Mouse (Mus musculus): Measurements from ENCODE around the gene Tmem234.

Gene Tmem234

DNA sequence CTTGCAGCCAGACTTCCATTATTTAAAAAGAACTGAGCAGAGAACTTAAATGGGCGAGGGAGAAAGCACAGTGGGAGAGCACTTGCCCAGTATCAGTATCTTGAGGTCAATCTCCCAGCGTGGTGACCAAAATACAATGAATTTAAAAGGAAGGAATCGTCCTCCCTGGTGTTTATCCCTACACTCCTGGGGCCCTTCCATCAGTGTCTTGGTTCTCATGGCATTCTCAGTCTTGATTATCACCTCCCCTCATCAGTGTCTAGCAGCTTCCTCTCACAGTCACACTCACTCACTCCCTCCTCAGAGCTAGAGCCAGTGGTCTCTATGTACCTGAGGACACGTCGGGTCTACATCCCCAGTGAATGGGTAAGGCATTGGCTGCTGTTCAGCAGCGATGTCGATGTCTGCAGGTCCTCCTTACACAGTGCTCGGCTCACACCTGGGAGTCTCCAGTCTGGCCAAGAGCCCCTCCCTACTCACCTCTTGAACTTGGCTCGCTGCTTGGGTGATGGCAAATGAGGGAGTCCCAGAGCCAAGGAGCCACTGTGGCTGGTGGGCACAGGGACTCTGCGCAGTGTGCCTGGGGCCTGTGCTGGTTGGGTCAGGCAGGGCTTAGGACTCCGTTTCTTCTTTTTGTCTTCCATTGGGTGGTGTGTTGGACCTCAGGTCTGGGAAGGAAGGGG is 21.8 kb downstream of the Tmem234 start:
- DNase-seq (ENCODE audit: low read depth, low spot score): no peak

DNA sequence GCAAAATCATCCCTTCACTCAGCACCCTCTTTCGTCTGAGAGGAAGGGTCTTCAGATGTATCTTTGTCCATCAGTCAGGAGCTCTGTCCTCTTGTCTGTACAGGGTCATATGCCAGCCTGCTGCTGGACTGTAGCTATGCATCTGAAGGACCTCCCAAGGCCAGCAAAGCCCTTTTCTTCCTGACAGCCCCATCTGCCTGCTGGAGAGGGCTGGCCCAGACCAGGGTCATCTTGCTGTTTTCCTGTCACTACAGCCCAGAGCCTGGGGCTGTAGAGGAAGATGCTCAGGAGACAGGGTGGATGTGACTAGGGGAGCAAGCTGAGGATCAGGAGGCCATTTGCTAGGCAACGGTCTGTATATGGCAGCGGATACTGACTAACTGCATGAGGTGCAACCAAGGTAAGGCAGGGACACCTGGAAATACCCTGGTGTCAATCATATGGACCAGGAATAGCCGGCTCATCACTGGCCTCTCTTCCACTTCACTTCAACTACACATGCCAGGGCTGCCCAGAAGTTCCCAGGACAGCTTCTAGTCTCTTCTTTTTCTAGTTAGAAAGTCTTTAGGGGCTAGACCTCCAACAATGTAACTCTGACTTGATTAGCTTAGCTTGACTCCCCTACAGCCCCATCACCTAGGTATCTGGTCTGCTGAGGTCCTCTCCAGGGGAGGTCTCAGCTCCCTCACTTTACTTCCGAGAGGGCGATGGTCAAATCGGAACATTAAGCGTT is 22.5 kb downstream of the Tmem234 start:
- DNase-seq (ENCODE audit: low read depth, low spot score): no peak

DNA sequence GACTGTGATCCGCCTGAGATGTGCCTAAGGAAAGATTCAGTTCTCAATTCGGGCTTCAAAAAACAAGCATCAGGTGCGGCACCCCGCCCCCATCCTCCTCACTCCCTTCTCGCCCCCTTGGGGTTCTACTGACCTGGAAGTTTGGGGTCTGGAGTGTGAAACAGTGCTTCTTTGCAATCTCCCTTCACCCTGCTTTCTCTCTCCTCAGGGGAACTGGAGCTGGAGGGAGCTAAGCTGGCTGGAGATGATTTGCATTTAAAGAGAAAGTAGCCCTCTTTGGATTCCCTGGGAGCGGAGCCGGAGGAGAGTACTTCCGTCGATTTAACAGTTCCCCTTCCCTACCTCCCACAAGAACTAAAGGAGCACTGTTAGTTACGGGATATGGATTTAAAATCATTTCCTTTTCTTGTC is 23.2 kb downstream of the Tmem234 start, which contains the start of gene Ccdc28b:
Gene Ccdc28b, minus strand, starts transcription at position 267 of the 411 bp plus-strand sequence.
- DNase-seq (ENCODE audit: low read depth, low spot score): no peak

DNA sequence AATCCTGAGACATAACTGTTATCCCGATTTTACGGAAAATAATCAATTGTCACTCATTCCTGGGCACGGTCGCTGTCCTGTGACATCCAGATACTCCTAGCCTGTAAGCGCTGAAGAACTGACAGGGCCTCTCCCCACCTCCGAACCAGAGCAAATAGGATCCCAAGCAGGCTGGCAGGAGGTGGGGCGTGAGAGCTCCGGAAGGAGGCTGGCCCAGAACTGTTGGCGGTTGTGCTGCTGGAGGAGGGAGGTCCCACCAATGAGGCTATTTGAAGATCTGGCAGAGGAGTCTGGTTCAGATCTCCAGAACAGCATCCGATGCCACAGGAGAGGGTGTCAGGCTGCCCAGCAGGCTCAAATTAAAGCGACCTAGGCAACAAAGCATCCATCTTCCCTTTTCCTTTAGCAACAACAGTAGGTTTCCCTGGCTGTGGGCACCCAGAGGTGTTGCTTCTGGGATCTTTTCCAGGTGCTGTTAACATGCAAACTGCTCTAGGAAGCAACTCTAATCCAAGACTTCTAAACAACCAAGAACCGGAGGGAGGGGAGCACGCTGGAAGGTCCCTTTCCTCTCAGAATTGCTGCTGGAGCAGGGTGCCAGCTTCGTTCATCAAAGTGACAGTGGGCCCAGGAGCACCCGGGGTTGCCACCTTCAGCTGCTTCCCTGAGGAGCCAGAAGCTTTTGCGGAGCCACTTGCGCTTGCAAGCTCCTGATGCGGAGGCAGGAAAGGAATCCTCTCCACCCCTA is 24.0 kb downstream of the Tmem234 start:
- peak; percentile 79 for DNase-seq (ENCODE audit: low read depth, low spot score)

DNA sequence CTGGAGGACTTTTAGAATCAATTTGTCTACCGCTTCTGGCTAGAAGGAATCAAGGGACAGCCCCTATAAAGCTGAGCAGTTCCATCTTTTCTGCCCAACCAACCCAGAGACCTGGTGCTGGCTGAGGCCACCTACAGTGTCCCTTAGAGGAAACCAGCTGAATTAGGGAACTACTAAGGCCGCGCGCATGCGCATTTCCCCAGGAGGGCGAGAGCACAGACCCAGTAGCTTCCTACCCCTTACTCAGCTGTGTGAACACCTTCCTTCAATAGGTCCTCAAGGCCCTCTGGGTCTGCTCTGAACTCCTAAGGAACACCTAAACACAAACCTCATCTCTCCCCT is 24.5 kb downstream of the Tmem234 start:
- peak; percentile 20 for DNase-seq (ENCODE audit: low read depth, low spot score)

DNA sequence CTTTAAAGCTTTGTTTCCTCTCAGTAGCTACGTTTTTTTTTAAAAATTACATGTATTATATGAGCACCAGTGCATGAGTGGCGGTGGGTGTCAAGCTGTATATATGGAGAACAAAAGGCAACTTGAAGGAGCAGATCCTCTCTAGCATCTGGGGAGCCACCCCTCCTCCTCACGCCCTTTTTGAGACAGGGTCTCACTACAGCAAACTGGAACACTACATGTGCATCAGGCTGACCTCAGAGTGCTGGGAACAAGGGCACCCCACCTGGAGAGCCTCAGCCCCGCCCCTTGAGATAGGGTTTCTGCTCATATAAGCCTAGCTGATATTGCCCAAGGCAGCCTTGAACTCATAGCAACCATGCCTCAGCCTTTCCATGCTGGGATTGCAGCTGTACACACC is 25.0 kb downstream of the Tmem234 start:
- no peak for DNase-seq (ENCODE audit: low read depth, low spot score)

DNA sequence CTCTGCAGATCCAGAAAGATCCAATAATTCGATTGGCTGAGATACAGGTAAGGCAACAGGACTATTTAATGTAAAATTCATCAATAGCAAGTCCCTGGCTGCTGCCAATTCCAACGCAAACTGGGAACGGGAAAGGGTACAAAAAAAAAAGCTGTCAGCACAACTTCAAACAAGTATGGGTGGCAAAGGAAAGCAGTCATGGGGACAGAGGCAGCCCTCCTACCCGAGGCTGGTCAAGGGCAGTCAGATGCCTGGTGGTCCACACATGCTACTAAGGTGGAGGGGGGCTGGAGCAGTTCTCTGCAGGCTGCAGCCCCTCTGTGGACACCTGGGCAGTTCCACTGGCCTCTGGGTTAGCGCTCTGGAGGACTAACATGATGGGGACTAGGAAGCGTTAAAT is 25.6 kb downstream of the Tmem234 start:
- no peak for DNase-seq (ENCODE audit: low read depth, low spot score)

DNA sequence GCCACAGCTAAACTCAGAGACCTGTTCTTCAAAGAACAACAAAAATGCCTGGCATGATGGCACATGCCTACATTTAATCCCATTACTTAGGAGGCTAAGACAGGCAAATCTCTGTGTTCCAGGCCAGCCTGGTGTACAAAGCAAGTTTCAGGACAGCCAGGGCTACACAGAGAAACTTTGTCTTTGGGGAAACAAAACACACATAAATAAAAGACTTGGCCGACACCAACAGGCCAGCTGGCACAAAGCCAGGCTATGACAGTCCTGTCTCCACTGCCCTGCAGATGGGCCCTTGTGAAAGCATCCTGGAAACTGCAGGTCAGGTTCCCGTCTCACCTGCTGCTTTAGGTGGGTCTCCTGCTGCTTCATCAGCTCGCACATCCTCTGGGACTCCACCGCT is 30.5 kb downstream of the Tmem234 start:
- DNase-seq (ENCODE audit: low read depth, low spot score): no peak

DNA sequence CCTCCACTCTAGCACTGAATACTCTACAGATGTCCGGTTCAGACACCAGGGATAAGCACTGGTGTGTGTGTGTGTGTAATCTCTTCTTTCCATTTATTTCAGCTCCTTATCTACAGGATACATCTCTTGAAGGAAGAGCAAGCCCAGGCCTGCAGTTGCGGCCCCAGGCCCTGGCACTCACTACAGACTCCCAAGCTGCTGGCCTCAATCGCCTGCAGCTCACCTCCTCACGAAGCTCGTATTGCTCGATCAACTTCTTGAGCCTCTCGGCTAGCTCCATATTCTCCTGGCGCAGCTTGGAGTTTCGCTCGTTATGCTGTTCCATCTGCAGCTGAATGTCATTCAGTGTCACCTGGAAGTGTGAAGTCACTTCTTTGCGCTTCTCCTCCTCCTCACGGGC is 31.4 kb downstream of the Tmem234 start:
- DNase-seq (ENCODE audit: low read depth, low spot score): no peak

DNA sequence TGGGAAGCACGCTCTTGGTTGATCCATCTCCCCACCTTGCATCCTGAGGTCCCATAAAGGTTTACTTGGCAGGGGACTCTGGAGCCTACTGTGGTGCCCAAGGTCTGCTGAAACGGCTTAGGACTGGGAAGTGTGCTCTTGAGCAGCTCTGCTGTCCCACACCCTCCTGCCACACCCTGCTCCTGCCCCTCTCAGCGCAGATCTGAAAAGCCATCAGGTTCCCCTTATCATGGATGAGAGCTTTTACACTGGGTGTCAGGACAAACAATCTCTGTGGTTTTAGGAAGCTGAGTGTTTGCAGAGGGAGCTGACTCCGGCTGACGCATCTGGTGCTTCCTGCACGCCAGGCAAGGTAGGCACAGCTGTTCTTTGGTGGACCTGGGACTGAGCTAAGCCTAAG is 33.4 kb downstream of the Tmem234 start:
- no peak for DNase-seq (ENCODE audit: low read depth, low spot score)

DNA sequence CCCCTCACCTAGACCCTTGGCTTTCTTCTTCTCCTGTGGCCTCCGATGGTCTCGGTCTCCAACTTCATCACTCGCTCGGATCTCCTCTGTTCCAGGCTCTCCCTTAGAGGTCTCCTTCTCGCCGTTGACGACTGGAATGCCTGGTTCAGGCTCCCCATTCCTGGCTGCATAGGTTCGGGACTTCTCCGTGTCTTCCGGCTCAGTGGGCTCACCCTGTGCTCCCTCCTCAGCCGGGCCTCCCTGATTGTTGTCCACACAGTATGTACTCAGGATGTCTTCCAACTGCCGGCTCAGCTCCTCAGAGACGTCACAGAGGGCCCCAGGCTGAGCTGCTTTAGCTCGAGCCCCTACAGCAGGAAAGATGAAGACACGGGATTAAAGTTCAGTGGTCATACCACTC is 38.8 kb downstream of the Tmem234 start:
- DNase-seq (ENCODE audit: low read depth, low spot score): no peak

DNA sequence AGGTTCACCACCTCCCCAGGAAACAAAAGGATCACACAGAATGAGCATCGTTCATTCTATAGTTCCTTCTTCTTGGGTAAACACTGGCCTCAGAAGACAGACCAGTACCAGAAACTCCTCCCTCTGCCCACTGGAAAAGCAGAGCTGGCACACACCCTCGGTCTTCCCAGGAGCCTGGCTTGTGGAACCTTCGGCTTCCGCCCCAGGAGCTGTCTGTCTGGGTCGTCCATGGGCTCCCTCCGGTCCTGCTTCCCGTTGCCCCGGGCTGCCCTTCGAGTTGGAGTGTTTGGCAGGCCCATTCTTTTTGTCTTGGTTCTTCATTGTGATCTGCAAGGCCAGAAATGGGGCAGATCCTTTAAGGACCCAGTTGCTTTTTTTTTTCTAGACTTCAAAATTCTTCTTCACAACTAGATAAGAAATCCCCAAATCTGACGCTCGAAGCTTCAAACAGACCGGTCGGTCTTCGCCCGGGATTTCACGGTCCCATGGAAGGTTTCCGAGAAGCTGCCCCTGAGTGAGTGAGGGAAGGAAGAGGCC is 39.7 kb downstream of the Tmem234 start:
- DNase-seq (ENCODE audit: low read depth, low spot score): no peak

DNA sequence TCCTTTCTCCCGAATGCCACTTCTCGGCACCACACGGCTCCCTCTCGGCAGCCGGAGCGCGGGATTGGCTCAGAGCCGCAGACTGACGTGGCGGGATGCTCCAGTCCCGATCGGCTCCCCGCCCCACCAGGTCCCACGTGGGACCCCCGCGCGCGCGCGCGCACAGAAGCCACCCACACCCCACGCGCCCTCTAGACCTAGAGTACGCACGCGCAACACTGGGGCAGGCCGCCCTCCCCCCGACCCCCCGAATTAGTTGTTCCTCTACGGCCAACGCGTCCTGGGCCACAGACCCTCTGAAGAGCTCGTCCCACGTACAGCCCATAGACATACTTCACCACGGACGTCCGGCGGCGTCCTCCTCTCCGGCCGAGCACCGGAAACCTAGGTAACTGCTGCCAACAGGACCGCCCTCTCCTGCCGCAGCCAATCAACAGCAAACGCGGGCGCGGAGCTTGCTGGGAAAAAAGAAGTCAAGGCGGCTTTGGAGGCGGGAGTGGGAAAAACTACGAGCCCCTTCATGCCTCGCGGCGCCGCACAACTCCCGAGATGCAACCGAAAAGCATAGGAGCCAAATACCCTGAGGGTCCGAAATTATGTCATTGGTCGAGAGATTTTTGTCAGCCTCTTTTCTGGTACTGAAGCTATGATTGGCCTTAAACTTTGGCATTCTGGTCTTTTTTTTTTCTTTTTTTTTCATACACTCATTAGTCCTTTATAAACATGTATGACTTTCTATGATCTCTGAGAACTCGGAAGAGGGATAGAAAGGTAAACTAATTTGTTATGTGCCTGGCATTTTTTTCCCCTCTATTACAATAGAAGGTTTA is 40.4 kb downstream of the Tmem234 start, which contains the start of gene Txlna:
Gene Txlna, minus strand, starts transcription at position 428 of the 830 bp plus-strand sequence.
- DNase-seq (ENCODE audit: low read depth, low spot score): peak; percentile 99

DNA sequence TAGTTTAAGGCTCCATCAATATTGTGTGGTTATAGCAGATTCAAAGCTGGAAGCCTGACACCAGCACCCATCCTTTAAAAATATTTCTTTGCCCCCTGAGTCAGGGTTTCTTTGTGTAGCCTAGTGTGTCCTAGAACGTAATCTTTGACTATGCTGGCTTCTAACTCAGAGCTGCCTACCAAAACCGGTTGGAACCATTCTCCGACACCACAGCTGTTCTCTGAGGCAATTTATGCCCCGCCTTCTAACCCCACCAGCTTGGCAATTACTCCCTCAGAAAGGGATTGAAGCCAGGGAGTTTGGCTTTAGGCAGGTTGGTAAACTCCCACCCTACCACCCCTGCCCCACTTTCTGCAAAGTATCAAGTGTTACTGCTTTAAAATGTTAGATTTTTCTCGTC is 41.3 kb downstream of the Tmem234 start:
- no peak for DNase-seq (ENCODE audit: low read depth, low spot score)

DNA sequence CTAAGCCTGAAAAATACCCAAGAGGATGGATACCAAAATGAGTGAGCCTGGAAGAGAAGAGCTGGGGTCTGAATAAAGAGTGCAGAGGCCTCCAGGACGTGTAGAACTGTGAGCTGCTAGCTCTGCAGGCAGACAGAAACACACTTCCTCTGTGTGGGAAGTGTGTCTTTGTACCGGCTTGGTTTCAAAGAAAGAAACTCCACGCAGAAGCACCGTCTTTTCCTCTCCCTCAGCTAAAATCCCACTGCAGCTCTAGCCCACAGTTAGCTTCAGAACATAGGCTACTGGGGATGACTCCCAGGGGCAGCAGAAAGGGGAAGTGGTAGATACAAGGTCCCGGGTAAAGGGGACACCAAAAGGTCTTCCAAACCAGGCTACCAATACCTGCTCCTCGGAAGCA is 44.7 kb downstream of the Tmem234 start:
- no peak for DNase-seq (ENCODE audit: low read depth, low spot score)

DNA sequence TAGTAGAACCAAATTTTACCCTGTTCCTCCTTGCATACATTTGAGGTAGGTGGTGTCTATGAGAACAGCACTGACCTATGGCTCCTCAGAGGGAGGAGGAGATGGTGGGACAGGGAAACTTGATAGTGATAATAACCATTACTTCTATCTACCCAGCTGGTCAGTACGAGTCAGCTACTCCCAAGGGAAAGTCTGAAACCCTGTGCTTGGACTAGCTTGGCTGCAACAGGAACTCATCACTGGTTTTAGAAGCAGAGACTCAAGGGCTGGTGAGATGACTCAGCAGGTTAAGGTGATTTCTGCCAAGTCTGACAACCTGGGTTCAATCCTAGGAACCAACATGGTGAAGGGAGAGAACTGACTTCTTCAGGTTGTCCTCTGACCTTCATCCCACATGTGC is 48.2 kb downstream of the Tmem234 start:
- no peak for DNase-seq (ENCODE audit: low read depth, low spot score)

DNA sequence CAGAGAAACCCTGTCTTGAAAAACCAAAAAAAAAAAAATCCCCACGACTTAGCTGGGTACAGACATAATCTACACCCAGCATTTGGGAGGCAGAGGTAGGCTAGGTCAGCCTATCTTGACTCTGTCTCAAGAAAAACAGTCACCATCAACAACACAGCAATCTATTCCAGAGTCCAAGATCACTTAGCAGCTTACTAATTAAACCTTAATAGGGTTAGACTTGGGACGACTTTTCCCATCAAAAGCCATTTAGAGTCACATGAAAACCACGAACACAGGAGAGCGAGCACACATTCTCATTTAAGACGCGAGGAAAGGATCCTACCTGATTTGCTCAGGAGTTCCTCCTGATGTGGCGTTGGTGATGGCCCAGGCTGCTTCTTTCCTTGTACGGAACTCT is 49.9 kb downstream of the Tmem234 start:
- no peak for DNase-seq (ENCODE audit: low read depth, low spot score)

DNA sequence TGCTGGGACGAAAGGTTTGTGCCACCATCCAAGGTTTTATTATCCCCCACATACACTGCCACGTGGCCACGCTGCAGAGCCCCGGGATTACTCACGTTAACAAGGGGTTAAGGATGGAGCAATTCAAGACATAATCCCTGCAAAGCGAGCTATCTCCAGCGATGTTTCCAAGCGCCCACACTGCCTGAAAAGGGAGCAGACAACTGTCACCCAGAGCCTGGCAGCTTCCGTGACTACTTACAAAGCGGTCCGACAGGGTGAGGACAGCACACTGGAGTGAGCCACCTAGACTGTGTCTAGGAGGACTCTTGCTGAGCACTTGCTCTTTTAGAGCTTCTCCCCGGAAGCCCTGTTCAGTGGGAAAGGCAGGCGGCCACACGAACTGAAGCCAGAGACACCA is 54.3 kb downstream of the Tmem234 start:
- no peak for DNase-seq (ENCODE audit: low read depth, low spot score)

DNA sequence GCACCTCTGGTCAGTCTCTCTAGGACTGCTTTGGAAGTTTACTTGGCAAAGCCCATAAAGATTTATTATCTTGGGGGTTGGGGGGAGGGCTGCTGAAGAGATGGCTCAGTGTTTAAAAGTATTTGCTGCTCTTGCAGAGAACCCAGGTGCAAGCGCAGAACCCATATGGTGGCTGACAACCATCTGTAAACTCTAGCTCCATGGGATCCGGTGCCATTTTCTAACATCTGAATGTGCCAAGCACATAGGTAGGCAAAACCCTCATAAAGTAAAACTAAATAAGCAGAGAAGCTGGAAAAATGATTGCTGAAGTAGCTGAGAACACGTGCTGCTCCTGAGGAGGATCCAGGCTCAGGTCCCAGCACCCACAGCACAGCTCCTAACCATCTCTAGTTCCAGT is 61.1 kb downstream of the Tmem234 start:
- DNase-seq (ENCODE audit: low read depth, low spot score): no peak

DNA sequence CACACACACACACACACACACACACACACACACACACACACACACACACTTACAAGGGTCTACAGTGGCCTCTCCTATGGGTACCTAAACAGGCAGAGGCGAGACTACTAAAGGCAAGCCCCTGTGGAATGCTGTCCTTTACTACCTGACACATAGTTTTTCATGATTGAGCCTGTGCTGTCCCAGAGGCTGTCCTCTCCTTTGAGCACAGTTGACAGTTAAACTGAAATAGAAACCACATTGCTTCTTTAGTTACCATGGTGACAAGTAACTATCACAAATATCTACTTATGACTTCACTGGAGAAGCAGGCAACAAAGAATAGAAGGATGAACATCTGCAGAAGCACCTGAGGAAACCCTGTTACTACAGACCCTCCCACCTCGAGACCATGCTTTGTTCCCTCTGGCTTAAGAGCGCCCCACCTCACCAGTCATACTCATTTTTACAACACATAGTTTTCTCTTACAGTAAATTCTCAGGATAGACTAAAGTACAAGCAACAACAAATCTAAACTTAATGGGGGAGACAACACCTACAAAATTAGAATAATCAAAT is 61.9 kb downstream of the Tmem234 start:
- DNase-seq (ENCODE audit: low read depth, low spot score): no peak

DNA sequence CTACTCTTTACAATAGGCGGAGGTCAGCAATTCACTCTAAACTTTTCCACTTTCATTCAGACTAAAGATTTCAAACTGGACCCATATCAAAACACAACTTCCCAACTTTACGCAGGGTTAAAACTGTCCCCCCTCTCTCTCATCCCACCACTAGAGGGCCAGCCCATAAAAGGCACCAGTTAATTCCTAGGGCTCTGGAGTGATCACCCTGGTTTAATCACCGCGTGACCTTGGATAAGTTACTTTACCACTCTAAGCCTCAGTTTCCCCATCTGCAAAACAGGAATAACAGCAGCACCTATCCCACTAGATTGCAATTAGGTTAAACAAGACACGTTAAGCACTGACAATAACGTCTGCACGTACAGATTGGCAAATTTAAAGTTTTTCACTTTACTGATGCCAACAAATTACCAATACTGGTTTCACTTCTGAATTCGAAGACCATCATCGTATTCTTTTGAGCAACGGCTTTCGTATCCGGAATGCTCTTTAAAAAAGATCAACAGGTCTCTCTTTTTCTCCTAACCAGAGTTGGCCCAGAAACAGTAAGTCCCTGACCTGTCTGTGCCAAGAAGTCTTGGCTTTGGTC is 71.1 kb downstream of the Tmem234 start:
- DNase-seq (ENCODE audit: low read depth, low spot score): peak; percentile 66

Data from A20 (cell line).